Mouse (Mus musculus) midbrain, embryonic 10.5 days (tissue): ENCODE data around the gene Proser1. TPM values are rescaled to one million over a fixed set of nuclear protein-coding genes. Genes with fewer than 3 reads are reported as not detected.

Experiments
- DNase-seq: peaks from one replicate; pipeline ENCODE4 v3.0.0-alpha.2; 2017; ENCODE audit warnings: low spot score
- H3K27ac ChIP-seq: fragments of 300-500 bp; sonication (generic); replicated peaks from 2 replicates; pipeline ENCODE4 v1.5.1; 2016; ENCODE audit warnings: mild to moderate bottlenecking
- H3K27me3 ChIP-seq: fragments of 300-500 bp; sonication (generic); 2 replicates; pipeline ENCODE4 v1.6.1; 2016; ENCODE audit warnings: low read depth, mild to moderate bottlenecking; ENCODE audit not compliant: poor library complexity, severe bottlenecking
- H3K36me3 ChIP-seq: fragments of 300-500 bp; sonication (generic); 2 replicates; pipeline ENCODE4 v1.6.1; 2016; ENCODE audit warnings: mild to moderate bottlenecking, moderate library complexity
- H3K4me1 ChIP-seq: fragments of 300-500 bp; sonication (generic); 2 replicates; pipeline ENCODE4 v1.6.1; 2016
- H3K4me3 ChIP-seq: fragments of 300-500 bp; sonication (generic); 2 replicates; pipeline ENCODE4 v1.5.1; 2016; ENCODE audit warnings: mild to moderate bottlenecking, moderate library complexity
- H3K9me3 ChIP-seq: fragments of 300-500 bp; sonication (generic); replicated peaks from 2 replicates; pipeline ENCODE4 v1.6.1; 2016; ENCODE audit warnings: mild to moderate bottlenecking
- WGBS: fragments of 180-500 bp; shearing (Covaris S2); methylation state at CpG from one replicate; pipeline ENCODE4 v1.1.7; 2016; 5-methylcytosine and 5-hydroxymethylcytosine counted together
- polyA plus RNA-seq: library from polyadenylated mRNA; unstranded; fragments of >200 nt; fragmentation: Nextera tagmentation; extraction: Ambion mirVana; gene quantifications from 2 replicates; pipeline ENCODE4 v1.2.1, GENCODE M21; 2016

Proser1 gene
- polyA plus RNA-seq, 1 experiment from 2014 or later: 22.1 TPM

DNA sequence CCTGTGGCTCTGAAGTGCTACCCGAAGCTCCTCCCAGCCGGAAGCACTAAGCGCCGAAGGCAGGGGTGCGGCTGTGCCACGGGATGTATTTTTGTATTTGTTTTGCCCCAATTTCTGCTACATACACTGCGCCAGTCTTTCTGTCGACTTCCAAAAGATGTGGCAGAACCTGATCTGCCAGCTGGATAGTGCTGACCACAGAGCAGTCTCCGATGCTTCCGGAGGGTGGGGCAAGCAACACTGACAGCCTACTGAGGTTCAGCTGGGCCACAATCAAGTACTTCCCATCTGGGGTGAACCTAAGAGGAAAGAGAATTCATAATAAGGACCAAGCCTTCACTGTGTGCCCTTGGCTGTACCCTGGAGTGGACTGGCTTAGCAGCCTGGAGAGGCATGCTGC, 11.1 kb upstream of the Proser1 start:
- Histone ChIP-seq H3K9me3 (no peaks in the 10 kb centered on the region), H3K27me3 (no peaks in the 10 kb centered on the region), H3K4me1 (no peaks in the 10 kb centered on the region), H3K36me3 (peaks cover 79% of the 10 kb centered on the region), H3K27ac (no peak overlapping the region), H3K4me3 (no peak overlapping the region)
- no peak for DNase-seq
- WGBS: 93% methylated on average over 10 of the region's 10 CpGs

DNA sequence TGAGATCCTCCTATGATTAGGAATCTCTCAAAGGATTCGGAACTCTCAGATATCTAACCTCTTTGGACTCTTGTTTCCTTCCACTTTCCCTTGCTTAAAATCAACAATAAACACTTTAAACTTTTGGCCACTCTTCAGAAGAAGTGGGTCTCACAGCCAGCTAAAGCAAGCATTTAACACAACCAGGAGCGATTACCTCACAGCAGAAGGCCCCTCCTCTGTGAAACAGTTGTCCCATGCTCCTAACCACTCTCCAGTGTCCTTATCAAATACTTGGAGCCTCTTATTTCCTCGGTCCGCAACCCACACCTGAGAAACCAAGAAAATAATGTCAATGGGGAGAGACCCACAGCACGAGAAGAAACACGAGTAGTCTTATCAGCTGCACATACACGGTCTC, 10.1 kb upstream of the Proser1 start:
- WGBS: 95% methylated on average over 7 of the region's 7 CpGs
- Histone ChIP-seq H3K4me3 (no peak overlapping the region), H3K4me1 (no peaks in the 10 kb centered on the region), H3K27ac (no peak overlapping the region), H3K9me3 (no peaks in the 10 kb centered on the region), H3K27me3 (no peaks in the 10 kb centered on the region), H3K36me3 (peaks cover 89% of the 10 kb centered on the region)
- no peak for DNase-seq

DNA sequence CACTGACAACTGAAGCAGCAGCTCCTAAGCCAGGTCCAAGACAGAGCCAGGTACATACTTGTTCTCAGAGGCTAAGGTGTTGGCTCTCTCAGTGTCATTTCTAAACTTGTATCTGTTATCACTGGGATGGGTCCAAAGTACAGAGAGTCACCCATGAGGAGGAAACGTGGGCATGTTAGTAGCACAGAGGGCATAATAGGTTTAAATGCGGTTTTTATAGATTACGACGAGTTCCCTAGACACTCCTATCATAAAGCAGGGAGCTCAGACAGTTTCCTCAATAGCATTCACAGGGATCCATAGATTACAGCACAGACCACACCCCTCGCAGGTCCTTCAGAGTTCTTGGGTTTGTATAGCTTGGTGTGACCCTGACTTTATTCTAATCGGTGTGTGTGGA, 9.5 kb upstream of the Proser1 start:
- Histone ChIP-seq H3K27ac (no peak overlapping the region), H3K27me3 (no peaks in the 10 kb centered on the region), H3K4me3 (no peak overlapping the region), H3K4me1 (no peaks in the 10 kb centered on the region), H3K36me3 (peaks cover 96% of the 10 kb centered on the region), H3K9me3 (no peaks in the 10 kb centered on the region)
- WGBS: 94% methylated on average over 6 of the region's 6 CpGs
- DNase-seq: no peak

DNA sequence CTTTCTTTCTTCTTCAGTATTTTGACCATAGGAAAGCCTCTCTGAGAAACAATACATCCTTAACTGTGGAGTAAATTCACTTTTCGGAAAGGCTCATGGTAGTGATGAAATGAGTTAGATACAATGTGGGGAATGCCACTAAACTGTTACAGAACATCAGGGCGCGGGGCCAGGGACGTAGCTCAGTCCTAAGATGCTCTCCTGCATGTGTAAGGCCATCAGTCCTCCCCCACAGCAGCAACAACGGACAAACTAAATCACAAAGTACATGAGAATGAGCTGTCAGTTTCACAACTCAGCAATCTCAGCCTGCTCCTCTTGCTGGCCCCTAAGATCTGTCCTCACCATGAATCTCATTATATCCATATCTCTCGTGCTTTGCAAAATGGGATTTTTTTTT, 8.9 kb upstream of the Proser1 start:
- H3K4me3 ChIP-seq: no peak overlapping the region
- no peaks in the 10 kb centered on the region for H3K4me1 ChIP-seq
- no peak overlapping the region for H3K27ac ChIP-seq
- WGBS: 96% methylated on average over 6 of the region's 6 CpGs
- no peaks in the 10 kb centered on the region for H3K9me3 ChIP-seq
- DNase-seq: no peak
- peaks cover 99% of the 10 kb centered on the region for H3K36me3 ChIP-seq
- no peaks in the 10 kb centered on the region for H3K27me3 ChIP-seq

DNA sequence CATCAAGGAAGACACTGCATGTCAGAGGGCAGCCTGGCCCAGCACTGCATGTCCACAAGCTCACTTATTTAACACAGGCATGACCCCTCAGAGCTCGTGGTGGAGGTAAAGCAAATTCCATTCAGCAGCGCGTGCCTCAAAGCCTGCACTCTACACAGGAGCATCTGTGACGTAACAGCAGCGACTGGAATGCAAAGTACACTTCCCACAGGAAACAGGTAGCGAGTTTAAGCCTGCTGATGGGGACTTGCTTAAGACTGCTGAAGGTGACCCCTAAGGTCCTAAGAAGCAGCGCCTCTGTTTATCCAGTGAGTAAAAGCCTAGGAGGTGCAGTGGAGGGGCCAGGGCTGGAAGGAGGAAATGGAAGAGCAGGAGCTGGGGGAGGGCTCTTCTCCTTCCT, 8.5 kb upstream of the Proser1 start:
- Histone ChIP-seq H3K36me3 (peaks cover 98% of the 10 kb centered on the region), H3K27me3 (no peaks in the 10 kb centered on the region), H3K27ac (no peak overlapping the region), H3K9me3 (no peaks in the 10 kb centered on the region), H3K4me1 (no peaks in the 10 kb centered on the region), H3K4me3 (no peak overlapping the region)
- 80% methylated on average over 7 of the region's 7 CpGs for WGBS
- DNase-seq: no peak

DNA sequence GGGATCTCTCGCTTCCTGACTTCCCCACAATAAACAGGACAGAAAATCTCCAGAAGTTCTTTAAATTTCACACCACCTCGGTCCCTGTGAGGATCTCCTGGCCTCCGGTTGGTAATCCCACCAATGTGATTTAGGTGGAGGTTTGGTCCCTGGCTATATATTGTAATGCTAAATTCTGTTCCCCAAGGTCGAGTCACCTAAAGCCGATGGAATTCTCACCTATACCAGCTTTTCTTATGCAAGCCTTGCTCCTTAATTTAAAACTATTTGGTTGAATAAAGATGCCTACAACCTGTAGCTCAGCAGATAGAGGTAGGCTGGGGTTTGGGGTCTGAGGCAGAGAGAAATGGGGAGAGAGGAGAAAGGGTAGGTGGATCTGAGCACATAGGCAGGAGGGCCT, 5.7 kb upstream of the Proser1 start:
- peaks cover 11% of the 10 kb centered on the region for H3K4me1 ChIP-seq
- H3K9me3 ChIP-seq: no peaks in the 10 kb centered on the region
- H3K27me3 ChIP-seq: no peaks in the 10 kb centered on the region
- peaks cover 81% of the 10 kb centered on the region for H3K36me3 ChIP-seq
- no peak overlapping the region for H3K27ac ChIP-seq
- no peak for DNase-seq
- no peak overlapping the region for H3K4me3 ChIP-seq
- WGBS: 77% methylated on average over 5 of the region's 5 CpGs

DNA sequence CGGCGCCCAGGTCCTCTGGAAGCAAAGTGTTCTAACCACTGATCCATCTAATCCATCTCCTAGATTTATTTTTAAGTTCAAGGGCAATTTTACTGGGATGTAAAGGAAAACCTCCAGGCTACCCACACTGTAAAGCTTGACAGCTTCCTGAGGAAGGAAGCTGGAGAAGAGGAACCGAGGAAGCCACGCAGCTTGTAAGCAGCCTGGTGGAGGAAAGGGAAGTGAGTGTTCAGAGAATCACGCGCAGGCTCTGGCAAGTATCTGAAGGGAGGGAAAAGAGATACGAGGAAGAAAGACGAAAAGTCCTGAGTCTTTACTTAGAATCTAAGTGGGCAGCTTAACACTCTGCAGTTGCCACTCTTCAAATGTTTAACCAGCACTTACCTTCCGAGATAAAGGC, 3.4 kb upstream of the Proser1 start:
- WGBS: 91% methylated on average over 9 of the region's 9 CpGs
- no peak overlapping the region for H3K4me3 ChIP-seq
- no peak for DNase-seq
- peaks cover 57% of the 10 kb centered on the region for H3K36me3 ChIP-seq
- H3K27me3 ChIP-seq: no peaks in the 10 kb centered on the region
- no peaks in the 10 kb centered on the region for H3K9me3 ChIP-seq
- H3K4me1 ChIP-seq: peaks cover 18% of the 10 kb centered on the region
- no peak overlapping the region for H3K27ac ChIP-seq

DNA sequence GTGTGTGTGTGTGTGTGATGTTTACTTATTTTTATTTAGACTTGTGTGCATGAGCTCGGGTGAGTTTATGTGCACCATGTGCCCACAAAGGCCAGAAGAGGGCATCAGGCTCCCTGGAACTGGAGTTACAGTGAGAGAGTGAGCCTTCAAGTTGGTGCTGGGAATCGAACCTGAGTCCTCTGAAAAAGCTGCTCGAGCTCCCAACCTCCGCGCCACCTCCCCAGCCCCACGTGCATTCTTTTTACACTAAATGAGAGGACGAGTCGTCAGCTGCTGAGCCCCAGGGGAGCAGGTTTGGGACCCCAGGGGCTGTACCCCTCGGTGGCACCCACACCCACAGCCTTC, 793 bp upstream of the Proser1 start:
- DNase-seq: no peak
- peaks cover 41% of the 10 kb centered on the region for H3K4me1 ChIP-seq

DNA sequence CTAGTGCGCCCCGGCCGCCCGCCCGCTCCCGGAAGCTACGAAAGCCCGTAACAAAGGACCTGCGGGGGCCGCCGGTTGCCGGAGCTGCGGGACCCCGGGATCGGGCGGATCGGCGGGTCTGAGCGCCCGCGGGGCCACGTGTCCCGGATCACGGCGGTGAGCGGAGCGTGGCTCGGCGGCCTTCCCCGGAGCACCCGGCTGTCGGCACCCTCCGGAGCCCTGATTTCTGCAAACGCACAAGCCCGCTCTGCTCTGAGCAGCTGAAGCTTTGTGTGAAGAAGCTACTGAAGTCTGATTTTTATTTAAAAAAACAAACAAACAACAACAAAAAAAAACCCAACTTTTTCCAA, 274 bp downstream of the Proser1 start:
- Histone ChIP-seq H3K4me1 (peaks cover 41% of the 10 kb centered on the region), H3K27ac (peak overlapping the region; percentile 97), H3K9me3 (no peaks in the 10 kb centered on the region), H3K4me3 (peak overlapping the region; percentile 93), H3K36me3 (peaks cover 28% of the 10 kb centered on the region), H3K27me3 (no peaks in the 10 kb centered on the region)
- WGBS: 0% methylated on average over 35 of the region's 35 CpGs
- DNase-seq: no peak

More for the DNA sequence above, 793 bp upstream of the Proser1 start:
- peaks cover 35% of the 10 kb centered on the region for H3K36me3 ChIP-seq
- H3K4me3 ChIP-seq: peak overlapping the region; percentile 93
- WGBS: 8% methylated on average over 9 of the region's 9 CpGs
- no peaks in the 10 kb centered on the region for H3K27me3 ChIP-seq
- H3K27ac ChIP-seq: peak overlapping the region; percentile 97
- H3K9me3 ChIP-seq: no peaks in the 10 kb centered on the region

DNA sequence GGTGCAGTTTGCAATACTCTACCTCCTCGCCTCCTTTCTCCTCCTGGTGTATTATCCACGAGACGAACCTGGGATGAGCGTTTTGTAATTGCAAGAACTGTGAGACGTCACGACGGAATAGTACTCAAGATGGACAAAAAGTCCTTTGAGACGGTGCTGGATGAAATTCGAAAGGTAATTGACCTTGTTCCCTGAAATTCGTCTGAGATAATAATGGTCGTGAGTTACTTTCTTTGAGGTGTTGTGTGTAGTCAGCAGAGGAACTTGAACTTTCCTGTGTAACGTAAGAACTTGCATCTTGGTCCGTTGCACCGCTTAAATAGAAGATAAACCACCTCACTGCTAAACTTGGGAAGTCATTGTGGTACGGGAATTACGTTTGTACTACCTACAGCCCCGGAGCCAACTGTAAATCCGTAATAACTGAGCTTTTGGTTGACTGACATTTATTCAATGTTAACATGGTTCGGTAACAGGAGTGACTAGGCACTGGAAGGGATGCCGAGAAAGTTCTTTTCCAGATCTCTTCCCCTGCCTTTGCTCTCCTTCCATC, 756 bp downstream of the Proser1 start:
- DNase-seq: peak; percentile 25
- peak overlapping the region; percentile 93 for H3K4me3 ChIP-seq
- WGBS: under 1% methylated on average over 20 of the region's 20 CpGs
- peaks cover 28% of the 10 kb centered on the region for H3K36me3 ChIP-seq
- peaks cover 41% of the 10 kb centered on the region for H3K4me1 ChIP-seq
- peak overlapping the region; percentile 97 for H3K27ac ChIP-seq
- H3K9me3 ChIP-seq: no peaks in the 10 kb centered on the region
- no peaks in the 10 kb centered on the region for H3K27me3 ChIP-seq

DNA sequence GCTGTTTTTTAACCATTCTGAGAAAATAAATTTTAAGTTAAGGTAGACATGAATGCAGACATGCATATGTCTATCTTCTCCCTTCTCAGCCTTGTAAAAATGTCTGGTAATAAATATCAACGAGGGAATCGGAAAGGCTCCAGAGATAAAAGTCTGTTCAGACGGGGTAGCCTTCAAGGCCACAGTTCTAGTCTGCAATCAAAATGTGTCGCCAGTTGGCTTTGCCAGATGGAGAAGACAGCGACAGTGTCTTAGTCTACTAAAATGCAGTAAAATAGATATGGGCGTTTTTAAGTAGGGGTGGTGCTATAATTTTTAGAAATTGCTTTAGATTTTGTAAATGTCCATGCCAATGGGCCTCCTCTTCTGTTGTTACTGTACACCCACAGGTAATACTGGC, 1.9 kb downstream of the Proser1 start:
- WGBS: 71% methylated on average over 6 of the region's 6 CpGs
- no peak for DNase-seq
- H3K27me3 ChIP-seq: no peaks in the 10 kb centered on the region
- H3K4me3 ChIP-seq: peak overlapping the region; percentile 93
- no peaks in the 10 kb centered on the region for H3K9me3 ChIP-seq
- H3K36me3 ChIP-seq: peaks cover 30% of the 10 kb centered on the region
- H3K27ac ChIP-seq: no peak overlapping the region
- peaks cover 41% of the 10 kb centered on the region for H3K4me1 ChIP-seq

DNA sequence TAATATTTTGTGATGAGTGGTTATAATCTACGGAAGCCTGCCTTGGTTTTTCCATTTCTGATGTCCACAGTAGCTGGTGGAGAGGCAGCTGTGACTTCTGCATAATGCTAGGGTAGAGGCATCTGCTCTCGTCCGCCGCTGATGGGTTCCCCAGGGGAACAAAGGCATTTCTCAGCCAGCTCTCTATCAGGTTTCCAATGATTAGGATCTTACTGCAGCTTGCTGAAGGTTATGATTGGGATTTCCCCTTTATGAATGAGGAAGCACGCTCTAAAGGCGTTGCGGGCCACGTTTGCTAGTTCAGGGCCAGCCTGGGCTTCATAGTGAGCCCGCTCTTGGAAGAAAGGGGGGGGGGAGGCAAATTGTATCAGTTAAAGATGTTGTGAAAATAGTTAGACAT, 3.0 kb downstream of the Proser1 start:
- peaks cover 35% of the 10 kb centered on the region for H3K36me3 ChIP-seq
- peak overlapping the region; percentile 93 for H3K4me3 ChIP-seq
- DNase-seq: no peak
- no peaks in the 10 kb centered on the region for H3K27me3 ChIP-seq
- 80% methylated on average over 9 of the region's 9 CpGs for WGBS
- H3K4me1 ChIP-seq: peaks cover 41% of the 10 kb centered on the region
- H3K27ac ChIP-seq: no peak overlapping the region
- no peaks in the 10 kb centered on the region for H3K9me3 ChIP-seq

DNA sequence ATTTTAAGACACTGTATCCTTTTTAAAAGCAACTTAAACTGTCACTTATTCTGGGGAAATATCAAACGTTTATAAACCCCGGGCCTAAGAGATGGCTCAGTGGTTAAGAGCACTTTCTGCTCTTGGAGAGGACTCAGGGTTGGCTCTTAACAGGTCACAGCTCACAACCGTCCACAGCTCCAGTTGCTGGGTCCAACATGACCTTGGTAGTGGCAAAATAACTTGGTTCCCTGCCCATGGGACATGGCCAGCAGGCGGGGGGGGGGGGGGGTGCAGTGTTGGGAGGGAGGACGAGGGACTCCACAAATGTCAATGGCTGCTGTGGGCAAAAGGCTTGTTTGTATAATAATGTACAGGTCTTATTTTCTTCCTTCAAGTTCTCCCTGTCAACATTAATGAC, 3.9 kb downstream of the Proser1 start:
- Histone ChIP-seq H3K4me3 (no peak overlapping the region), H3K36me3 (peaks cover 43% of the 10 kb centered on the region), H3K27me3 (no peaks in the 10 kb centered on the region), H3K9me3 (no peaks in the 10 kb centered on the region), H3K27ac (no peak overlapping the region), H3K4me1 (peaks cover 34% of the 10 kb centered on the region)
- no peak for DNase-seq
- 81% methylated on average over 5 of the region's 5 CpGs for WGBS

DNA sequence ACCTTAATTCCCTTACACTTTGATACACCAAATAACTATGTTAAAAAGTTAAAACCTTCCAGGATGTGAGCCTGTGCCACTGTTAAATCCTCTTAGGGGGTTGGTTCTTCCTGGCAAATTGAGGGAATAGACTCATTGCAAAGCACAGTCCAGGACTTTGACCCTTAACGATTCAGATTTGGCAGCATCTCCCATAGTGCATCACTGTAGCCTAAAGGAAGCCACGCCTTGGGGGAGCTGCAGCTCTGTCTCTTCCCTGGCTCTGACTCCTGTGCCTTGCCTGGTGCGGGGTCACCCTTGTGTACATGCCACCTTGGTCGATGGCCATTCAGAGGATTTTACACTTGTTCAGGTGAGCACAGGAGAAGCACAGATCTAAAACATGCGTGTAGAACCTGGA, 6.2 kb downstream of the Proser1 start:
- no peak overlapping the region for H3K27ac ChIP-seq
- H3K36me3 ChIP-seq: peaks cover 66% of the 10 kb centered on the region
- no peaks in the 10 kb centered on the region for H3K9me3 ChIP-seq
- no peak for DNase-seq
- H3K4me3 ChIP-seq: no peak overlapping the region
- H3K4me1 ChIP-seq: peaks cover 27% of the 10 kb centered on the region
- WGBS: 94% methylated on average over 5 of the region's 5 CpGs
- peaks cover 3% of the 10 kb centered on the region; the same call in 1 of the 2 replicates for H3K27me3 ChIP-seq
